Mouse (Mus musculus) Patski (cell line): Measurements from ENCODE around the gene Washc3. TPM values are rescaled to one million over a fixed set of nuclear protein-coding genes. Genes with fewer than 3 reads are reported as not detected.
A peak's percentile ranks its signal among the peaks of the same experiment; 100 is the strongest.

Experiments
- ATAC-seq: fragments of 100-300 bp; one replicate; pipeline ENCODE4 v1.8.0; 2021
- CTCF ChIA-PET: fragments of 350-600 bp; sonication (Branson Sonifier 250); formaldehyde crosslinking; loops from one replicate; lab custom pipeline; 2022; ENCODE audit warnings: inconsistent platforms; lab: Charles Lee
- POLR2A ChIA-PET: fragments of 350-600 bp; sonication (Branson Sonifier 250); formaldehyde crosslinking; loops from one replicate; lab custom pipeline; 2022; ENCODE audit warnings: antibody characterized with exemption, inconsistent platforms; lab: Charles Lee
- DNase-seq: peaks from one replicate; pipeline ENCODE4 v3.0.0-alpha.2; 2011; ENCODE audit warnings: low read depth, low spot score
- H3K27me3 ChIP-seq: fragments of 371-371 bp; one replicate; pipeline ENCODE4 v1.5.1; 2021
- CTCF ChIP-seq: fragments of 100-300 bp; IDR thresholded peaks from one replicate; pipeline ENCODE4 v1.5.1; 2021
- in situ Hi-C: fragments of 300-500 bp; cut with MboI; formaldehyde crosslinking; loops from 3 replicates; pipeline ENCODE4 v1.11.1; 2018; ENCODE audit warnings: low pct_unique_long_range_greater_than_20kb, mixed read lengths
- polyA plus RNA-seq: library from polyadenylated mRNA; unstranded; gene quantifications from one replicate; pipeline ENCODE4 v1.2.3, GENCODE M21; 2021

Washc3 gene
- 83.5 TPM for polyA plus RNA-seq

GRCm38 (mm10) chr10:88200951-88201638 lies at the start of gene Washc3:
Washc3 (plus strand) TSS chr10:88201093.
- ATAC-seq = peak; percentile 99
- POLR2A ChIA-PET = no interaction called here
- TF ChIP-seq CTCF = no peak
- CTCF ChIA-PET = no interaction called here
- in situ Hi-C loops = no loop called here
- H3K27me3 ChIP-seq = no peaks in the 10 kb centered on the region
- DNase-seq = peak; percentile 49

- ATAC-seq (no peak), DNase-seq (no peak)
- ChIA-PET CTCF (no interaction called here), POLR2A (no interaction called here)
- TF ChIP-seq CTCF = no peak
- in situ Hi-C loops = no loop called here
- H3K27me3 ChIP-seq = no peaks in the 10 kb centered on the region
These were observed 49.2 kb upstream of the Washc3 start for GRCm38 (mm10) chr10:88151658-88152057.

- ChIA-PET CTCF (interaction anchor here (1.2 to 2.0 kb wide), 2 partner anchors 12 kb away, joined by 3 to 5 read pairs; no protein-coding TSS in a partner anchor), POLR2A (no interaction called here)
- DNase-seq (no peak), ATAC-seq (no peak)
- TF ChIP-seq CTCF = no peak
- in situ Hi-C loops = loop anchor here (10.0 kb wide), 1 partner anchor 143 kb away; no protein-coding TSS in a partner anchor
- H3K27me3 ChIP-seq = no peaks in the 10 kb centered on the region
These were observed 38.8 kb upstream of the Washc3 start for GRCm38 (mm10) chr10:88162096-88162495.

- ATAC-seq (no peak), DNase-seq (no peak)
- CTCF ChIA-PET = interaction anchor here (1.2 kb wide), 1 partner anchor 12 kb away, joined by 3 read pairs; no protein-coding TSS in a partner anchor
- in situ Hi-C loops = loop anchor here (10.0 kb wide), 1 partner anchor 142 kb away; no protein-coding TSS in a partner anchor
- TF ChIP-seq CTCF = no peak
- POLR2A ChIA-PET = no interaction called here
- H3K27me3 ChIP-seq = no peaks in the 10 kb centered on the region
These were observed 38.2 kb upstream of the Washc3 start for GRCm38 (mm10) chr10:88162676-88163075.

- peak; percentile 64 for TF ChIP-seq CTCF
- DNase-seq = no peak
- in situ Hi-C loops = loop anchor here (10.0 kb wide), 1 partner anchor 139 kb away; no protein-coding TSS in a partner anchor
- ChIA-PET CTCF (interaction anchor here (1.2 kb wide), 1 partner anchor 9 kb away, joined by 3 read pairs; no protein-coding TSS in a partner anchor), POLR2A (no interaction called here)
- no peaks in the 10 kb centered on the region for H3K27me3 ChIP-seq
- no peak for ATAC-seq
These were observed 34.7 kb upstream of the Washc3 start for GRCm38 (mm10) chr10:88166158-88166557.

- no peaks in the 10 kb centered on the region for H3K27me3 ChIP-seq
- no peak for ATAC-seq
- no peak for TF ChIP-seq CTCF
- ChIA-PET CTCF (interaction anchor here (1.2 kb wide), 1 partner anchor 19 kb away, joined by 3 read pairs; no protein-coding TSS in a partner anchor), POLR2A (no interaction called here)
- in situ Hi-C loops = loop anchor here (10.0 kb wide), 1 partner anchor 137 kb away; no protein-coding TSS in a partner anchor
- DNase-seq = no peak
These were observed 33.3 kb upstream of the Washc3 start for GRCm38 (mm10) chr10:88167438-88168077.

GRCm38 (mm10) chr10:88200541-88200940 lies 352 bp upstream of the Washc3 start:
- TF ChIP-seq CTCF = no peak
- ATAC-seq = peak; percentile 63
- ChIA-PET CTCF (no interaction called here), POLR2A (no interaction called here)
- in situ Hi-C loops = no loop called here
- H3K27me3 ChIP-seq = no peaks in the 10 kb centered on the region
- no peak for DNase-seq

GRCm38 (mm10) chr10:88201650-88202049 lies 757 bp downstream of the Washc3 start:
- no peak for TF ChIP-seq CTCF

GRCm38 (mm10) chr10:88202581-88202980 lies 1.7 kb downstream of the Washc3 start:
- no peak for ATAC-seq
- POLR2A ChIA-PET = no interaction called here
- TF ChIP-seq CTCF = no peak
- in situ Hi-C loops = no loop called here
- no peaks in the 10 kb centered on the region for H3K27me3 ChIP-seq
- CTCF ChIA-PET = interaction anchor here (1.3 kb wide), 1 partner anchor 9 kb away, joined by 3 read pairs; no protein-coding TSS in a partner anchor
- no peak for DNase-seq

More at GRCm38 (mm10) chr10:88201650-88202049, 757 bp downstream of the Washc3 start:
- H3K27me3 ChIP-seq = no peaks in the 10 kb centered on the region
- ATAC-seq = no peak
- in situ Hi-C loops = no loop called here
- ChIA-PET POLR2A (no interaction called here), CTCF (no interaction called here)
- DNase-seq = no peak

GRCm38 (mm10) chr10:88203236-88203635 lies 2.3 kb downstream of the Washc3 start:
- CTCF ChIA-PET = interaction anchor here (1.3 kb wide), 2 partner anchors 9 to 15 kb away, joined by 3 read pairs; no protein-coding TSS in a partner anchor
- no peak for TF ChIP-seq CTCF
- no peak for ATAC-seq
- POLR2A ChIA-PET = no interaction called here
- no peak for DNase-seq
- in situ Hi-C loops = no loop called here
- H3K27me3 ChIP-seq = no peaks in the 10 kb centered on the region
